Mouse (Mus musculus): ENCODE measurements around the gene Ccdc155. TPM values are rescaled to one million over a fixed set of nuclear protein-coding genes. Genes with fewer than 3 reads are reported as not detected.
"Not testable (repeated sequence)": the region's sequence is repeated elsewhere in the genome, so short reads cannot be mapped to it uniquely, and the experiment has no call there.

The Ccdc155 gene
- polyA plus RNA-seq, 1 experiment from 2014 or later = 0.36 TPM

GRCm38 (mm10) chr7:45160316-45160800, 44.3 kb downstream of the Ccdc155 start:
- Histone ChIP-seq H3K4me2 (no peak overlapping the region), H3K9me3 (replicated peaks) (no peaks in the 10 kb centered on the region), H3K4me3 (replicated peaks) (no peak overlapping the region), H3K9ac (replicated peaks) (no peak overlapping the region), H3K36me3 (peaks cover 34% of the 10 kb centered on the region), H3K27ac (replicated peaks) (no peak overlapping the region), H3K27me3 (replicated peaks) (peaks cover 31% of the 10 kb centered on the region), H3K4me1 (peaks cover 24% of the 10 kb centered on the region)
- ATAC-seq (ENCODE audit: low FRiP score) = no peak
- WGBS = 95% methylated on average over 6 of the region's 6 CpGs

- 95% methylated on average over 6 of the region's 6 CpGs for WGBS
- H3K4me2 ChIP-seq = no peak overlapping the region
- no peak overlapping the region for H3K9ac ChIP-seq (replicated peaks)
- H3K4me1 ChIP-seq = peaks cover 29% of the 10 kb centered on the region
- H3K27me3 ChIP-seq (replicated peaks) = peaks cover 17% of the 10 kb centered on the region
- peaks cover 34% of the 10 kb centered on the region for H3K36me3 ChIP-seq
- H3K27ac ChIP-seq (replicated peaks) = no peak overlapping the region
- ATAC-seq (ENCODE audit: low FRiP score) = no peak
- H3K4me3 ChIP-seq (replicated peaks) = no peak overlapping the region
- no peaks in the 10 kb centered on the region for H3K9me3 ChIP-seq (replicated peaks)
Measured at GRCm38 (mm10) chr7:45158991-45159390, 45.7 kb downstream of the Ccdc155 start.

DNA sequence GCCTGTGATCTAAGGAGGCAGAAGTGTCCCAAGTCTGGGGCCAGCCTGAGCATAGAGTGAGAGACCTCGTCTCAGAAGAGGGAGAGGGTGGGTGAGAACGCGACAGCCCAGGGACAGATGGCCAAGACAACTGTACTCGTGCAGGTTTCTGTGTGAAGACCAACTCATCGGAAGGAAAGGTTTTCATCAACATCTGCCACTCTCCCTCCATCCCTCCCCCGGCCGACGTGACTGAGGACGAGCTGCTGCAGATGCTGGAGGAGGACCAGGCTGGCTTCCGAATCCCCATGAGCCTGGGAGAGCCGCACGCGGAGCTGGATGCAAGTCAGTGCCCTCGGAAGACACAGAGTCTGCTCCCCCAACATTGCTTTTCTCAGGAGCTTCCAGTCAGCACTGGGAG, 47.2 kb downstream of the Ccdc155 start:
- Histone ChIP-seq H3K36me3 (peaks cover 34% of the 10 kb centered on the region), H3K27ac (replicated peaks) (no peak overlapping the region), H3K27me3 (replicated peaks) (peaks cover 2% of the 10 kb centered on the region; the same call in 1 of the 2 replicates), H3K4me1 (peaks cover 26% of the 10 kb centered on the region), H3K9me3 (replicated peaks) (no peaks in the 10 kb centered on the region), H3K4me3 (replicated peaks) (no peak overlapping the region), H3K4me2 (no peak overlapping the region), H3K9ac (replicated peaks) (no peak overlapping the region)
- no peak for ATAC-seq (ENCODE audit: low FRiP score)
- 89% methylated on average over 14 of the region's 14 CpGs for WGBS

DNA sequence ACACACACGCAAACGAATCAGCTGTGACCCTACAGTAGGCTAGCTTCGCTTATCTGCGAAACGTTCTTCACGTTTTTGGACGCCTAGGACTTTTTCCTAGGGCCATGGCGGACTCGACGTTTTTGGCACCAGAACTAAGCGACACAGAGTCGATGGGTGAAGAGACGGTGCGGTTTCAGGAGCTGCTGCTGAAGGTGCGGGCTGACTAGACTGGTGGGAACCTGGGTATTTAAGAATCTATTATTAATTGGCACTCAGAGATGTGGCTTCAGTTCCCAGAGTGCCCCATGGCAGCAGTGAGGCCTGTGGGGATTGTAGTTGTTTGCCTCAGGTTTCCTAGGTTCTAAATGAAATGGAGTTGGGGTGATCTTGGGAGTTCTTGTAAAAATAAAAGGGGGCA, 48.5 kb downstream of the Ccdc155 start:
- H3K4me2 ChIP-seq = no peak overlapping the region
- H3K36me3 ChIP-seq = peaks cover 34% of the 10 kb centered on the region
- no peaks in the 10 kb centered on the region for H3K9me3 ChIP-seq (replicated peaks)
- no peak overlapping the region for H3K27ac ChIP-seq (replicated peaks)
- peaks cover 19% of the 10 kb centered on the region for H3K4me1 ChIP-seq
- no peak for ATAC-seq (ENCODE audit: low FRiP score)
- no peak overlapping the region for H3K4me3 ChIP-seq (replicated peaks)
- H3K9ac ChIP-seq (replicated peaks) = no peak overlapping the region
- H3K27me3 ChIP-seq (replicated peaks) = no peaks in the 10 kb centered on the region
- 93% methylated on average over 15 of the region's 15 CpGs for WGBS

GRCm38 (mm10) chr7:45155590-45155989, 49.1 kb downstream of the Ccdc155 start:
- Histone ChIP-seq H3K27me3 (replicated peaks) (no peaks in the 10 kb centered on the region), H3K4me2 (peak overlapping the region; percentile 63)
- no peak for ATAC-seq (ENCODE audit: low FRiP score)

DNA sequence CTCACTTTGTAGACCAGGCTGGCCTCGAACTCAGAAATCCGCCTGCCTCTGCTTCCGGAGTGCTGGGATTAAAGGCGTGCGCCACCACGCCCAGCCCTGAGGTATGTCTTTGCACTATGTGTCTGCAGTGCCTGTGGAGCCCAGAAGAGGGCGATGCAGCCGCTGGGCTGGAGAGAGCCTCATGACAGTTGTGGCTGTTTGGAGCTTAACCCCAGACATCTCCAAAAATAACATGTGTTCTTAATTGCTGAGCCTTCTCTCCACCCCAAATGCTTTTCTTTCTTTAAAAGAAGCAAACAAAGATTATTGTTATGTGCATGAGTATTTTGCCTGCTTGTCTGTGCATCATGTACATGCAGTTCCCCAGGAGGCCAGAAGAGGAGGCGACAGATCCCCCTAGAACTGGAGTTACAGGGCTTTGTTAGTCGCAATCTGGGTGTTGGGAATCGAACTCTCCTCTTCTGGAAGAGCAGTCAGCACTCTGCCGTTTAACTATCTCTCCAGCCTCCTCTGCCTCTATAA, 49.6 kb downstream of the Ccdc155 start:
- Histone ChIP-seq H3K4me1 (peaks cover 26% of the 10 kb centered on the region), H3K4me3 (replicated peaks) (peak overlapping the region; percentile 78), H3K9me3 (replicated peaks) (no peaks in the 10 kb centered on the region), H3K27ac (replicated peaks) (peak overlapping the region; percentile 99; the same call in 1 of the 2 replicates), H3K27me3 (replicated peaks) (no peaks in the 10 kb centered on the region), H3K4me2 (peak overlapping the region; percentile 63), H3K9ac (replicated peaks) (peak overlapping the region; percentile 20; the same call in 1 of the 2 replicates), H3K36me3 (peaks cover 26% of the 10 kb centered on the region)
- WGBS = 80% methylated on average over 12 of the region's 12 CpGs
- 0 out of 2 replicates have a peak, but pooled peaks have one; percentile 1 for ATAC-seq (ENCODE audit: low FRiP score)

More at GRCm38 (mm10) chr7:45155590-45155989, 49.1 kb downstream of the Ccdc155 start:
- Histone ChIP-seq H3K36me3 (peaks cover 30% of the 10 kb centered on the region), H3K27ac (replicated peaks) (peak overlapping the region; percentile 99; the same call in 1 of the 2 replicates), H3K4me1 (peaks cover 25% of the 10 kb centered on the region), H3K9me3 (replicated peaks) (no peaks in the 10 kb centered on the region), H3K4me3 (replicated peaks) (no peak overlapping the region; the same call in 1 of the 2 replicates), H3K9ac (replicated peaks) (0 out of 2 replicates have a peak overlapping the region, but pooled peaks have one; percentile 1)
- WGBS = 83% methylated on average over 9 of the region's 9 CpGs

GRCm38 (mm10) chr7:45154096-45154992, 50.3 kb downstream of the Ccdc155 start, which contains the start of the genes Pih1d1 and Aldh16a1:
Pih1d1 (plus strand) TSS chr7:45154303.
Aldh16a1 (minus strand) TSS chr7:45154584.
- Histone ChIP-seq H3K9ac (replicated peaks) (peak within 1 kb of the TSS; percentile 74), H3K36me3 (peaks cover 19% of the 10 kb centered on the region), H3K4me3 (replicated peaks) (peak within 1 kb of the TSS; percentile 78), H3K9me3 (replicated peaks) (no peaks in the 10 kb centered on the region), H3K4me2 (peak within 1 kb of the TSS; percentile 63), H3K27me3 (replicated peaks) (no peaks in the 10 kb centered on the region), H3K4me1 (peaks cover 26% of the 10 kb centered on the region), H3K27ac (replicated peaks) (peak within 1 kb of the TSS; percentile 99)
- WGBS = 5% methylated on average over 69 of the region's 69 CpGs
- ATAC-seq (ENCODE audit: low FRiP score) = peak; percentile 95

DNA sequence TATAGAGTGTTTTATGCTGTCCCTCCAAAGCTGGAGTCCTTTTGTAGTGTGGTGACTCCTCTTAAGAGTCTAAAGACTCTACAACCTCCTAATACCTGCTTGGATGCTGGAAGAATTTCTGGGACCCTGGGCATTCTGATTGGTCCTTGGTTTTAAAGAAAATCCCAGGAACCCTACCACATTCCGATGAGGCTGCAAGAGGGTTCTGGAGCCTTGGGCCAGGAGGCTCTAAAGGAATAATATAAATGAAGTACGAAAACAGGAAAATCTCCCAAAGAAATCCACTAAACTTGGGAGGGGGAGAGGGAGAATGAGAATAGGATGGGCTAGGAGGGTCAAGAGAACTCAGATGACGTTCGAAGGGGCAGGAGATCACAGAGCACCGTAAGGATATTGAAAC, 51.1 kb downstream of the Ccdc155 start:
- Histone ChIP-seq H3K9ac (replicated peaks) (peak overlapping the region; percentile 74), H3K9me3 (replicated peaks) (no peaks in the 10 kb centered on the region), H3K27ac (replicated peaks) (peak overlapping the region; percentile 99), H3K4me1 (peaks cover 26% of the 10 kb centered on the region), H3K27me3 (replicated peaks) (no peaks in the 10 kb centered on the region), H3K36me3 (peaks cover 12% of the 10 kb centered on the region; the same call in 1 of the 2 replicates), H3K4me2 (peak overlapping the region; percentile 63), H3K4me3 (replicated peaks) (peak overlapping the region; percentile 78)
- WGBS = 1% methylated on average over 5 of the region's 5 CpGs
- ATAC-seq (ENCODE audit: low FRiP score) = peak; percentile 2

- H3K27me3 ChIP-seq (replicated peaks); H3K4me3 ChIP-seq (replicated peaks); H3K27ac ChIP-seq (replicated peaks); H3K4me2 ChIP-seq; H3K9ac ChIP-seq (replicated peaks); H3K36me3 ChIP-seq; ATAC-seq (ENCODE audit: low FRiP score); H3K9me3 ChIP-seq (replicated peaks): not testable (repeated sequence)
- peaks cover 26% of the 10 kb centered on the region for H3K4me1 ChIP-seq
- 92% methylated on average over 2 of the region's 2 CpGs for WGBS
Measured at GRCm38 (mm10) chr7:45153052-45153451, 51.6 kb downstream of the Ccdc155 start.

GRCm38 (mm10) chr7:45151303-45151702, 53.4 kb downstream of the Ccdc155 start:
- H3K4me2 ChIP-seq = no peak overlapping the region
- ATAC-seq (ENCODE audit: low FRiP score) = no peak
- no peak overlapping the region; the same call in 1 of the 2 replicates for H3K9ac ChIP-seq (replicated peaks)
- H3K27ac ChIP-seq (replicated peaks) = peak overlapping the region; percentile 28; the same call in 1 of the 2 replicates
- H3K27me3 ChIP-seq (replicated peaks) = no peaks in the 10 kb centered on the region
- no peak overlapping the region for H3K4me3 ChIP-seq (replicated peaks)
- no peaks in the 10 kb centered on the region for H3K9me3 ChIP-seq (replicated peaks)
- WGBS = 55% methylated on average over 11 of the region's 11 CpGs
- H3K36me3 ChIP-seq = no peaks in the 10 kb centered on the region
- peaks cover 26% of the 10 kb centered on the region for H3K4me1 ChIP-seq

GRCm38 (mm10) chr7:45150321-45150720, 54.4 kb downstream of the Ccdc155 start:
- Histone ChIP-seq H3K9me3 (replicated peaks) (no peaks in the 10 kb centered on the region), H3K4me2 (no peak overlapping the region), H3K27me3 (replicated peaks) (no peaks in the 10 kb centered on the region), H3K9ac (replicated peaks) (no peak overlapping the region), H3K4me3 (replicated peaks) (no peak overlapping the region), H3K36me3 (no peaks in the 10 kb centered on the region), H3K27ac (replicated peaks) (no peak overlapping the region), H3K4me1 (peaks cover 21% of the 10 kb centered on the region)
- 71% methylated on average over 4 of the region's 4 CpGs for WGBS
- ATAC-seq (ENCODE audit: low FRiP score) = no peak
